9 mouse cellular contexts compared by ENCODE assay signal in the genomic region with DNA sequence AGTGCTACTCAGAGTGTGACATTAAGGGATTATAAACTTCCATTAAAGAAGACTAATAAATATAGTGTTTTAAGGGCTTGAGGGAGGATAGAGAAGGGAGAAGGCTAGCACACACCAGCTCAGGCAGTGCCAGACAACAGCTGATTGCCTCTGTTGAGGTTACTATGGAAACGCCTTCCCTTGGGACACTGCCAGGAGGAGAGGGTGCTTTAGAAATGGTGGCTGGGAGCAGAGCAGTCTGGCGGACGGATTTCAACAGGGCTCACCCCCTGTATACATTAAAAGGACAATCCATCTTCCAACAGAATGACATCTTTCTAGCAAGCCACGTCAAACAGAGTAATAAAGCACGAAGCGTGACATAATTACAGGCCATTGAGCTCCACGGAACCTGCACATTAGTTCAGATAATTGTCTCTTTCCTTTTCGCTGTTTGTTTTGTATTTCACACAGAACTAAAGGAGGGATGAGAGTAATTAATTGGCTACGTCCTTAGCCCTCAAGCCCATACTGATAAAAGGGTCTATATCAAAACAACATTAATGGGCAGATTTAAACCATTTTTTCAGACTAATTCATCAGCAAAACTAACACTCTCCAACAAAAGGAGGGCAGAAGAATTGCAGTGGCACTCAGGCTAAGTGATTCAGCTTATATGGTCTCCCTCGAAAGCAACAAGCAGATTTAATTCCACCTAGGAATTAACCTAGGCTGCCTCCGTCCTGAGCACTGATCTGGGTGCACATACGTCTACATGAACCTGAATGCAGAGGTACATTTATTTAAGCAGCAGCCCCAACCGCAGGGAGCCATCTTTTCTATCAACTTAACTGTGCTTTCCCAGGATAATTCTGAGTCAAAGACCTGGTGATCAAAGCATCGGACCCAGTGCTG.
DNase-seq lines count a peak whose midpoint lies in the region; ATAC-seq lines count a peak whose summit lies in the region.
"Had no signal": no experiment of that assay in that cellular context is flagged by ENCODE, and none has a peak within 500 bp of the region (broad histone marks: within the 10 kb centered on the region; RNA-seq: fewer than 3 reads in every experiment).

No protein-coding gene starts in this region.

- H3K27me3 ChIP-seq in embryonic facial prominence, embryonic 14.5 days (replicated peaks; ENCODE audit: control insufficient read depth, insufficient read depth, low read length), result no peaks in the 10 kb centered on the region
- no peaks in the 10 kb centered on the region for H3K27me3 ChIP-seq in intestine, embryonic 14.5 days (replicated peaks; ENCODE audit: control insufficient read depth, insufficient read depth, low read length)
- H3K27me3 ChIP-seq in midbrain, embryonic 11.5 days (ENCODE audit: control insufficient read depth, insufficient read depth, low read length), result no peaks in the 10 kb centered on the region; the same call in 1 of the 2 replicates

- no peak overlapping the region for H3K27ac ChIP-seq in embryonic facial prominence, embryonic 14.5 days (replicated peaks; ENCODE audit: low read depth, low read length)
- no peak overlapping the region for H3K27ac ChIP-seq in intestine, embryonic 14.5 days (ENCODE audit: low read depth)
- peak overlapping the region; percentile 62 for H3K27ac ChIP-seq in midbrain, embryonic 11.5 days (ENCODE audit: low read depth, low read length)

- WGBS in embryonic facial prominence, embryonic 14.5 days, result 29% methylated on average over 14 of the region's 14 CpGs
- 22% methylated on average over 14 of the region's 14 CpGs for WGBS in intestine, embryonic 14.5 days
- WGBS in midbrain, embryonic 11.5 days, result 19% methylated on average over 14 of the region's 14 CpGs

- H3K4me3 ChIP-seq in embryonic facial prominence, embryonic 14.5 days (ENCODE audit: low read depth, low read length), result no peak overlapping the region
- H3K4me3 ChIP-seq in intestine, embryonic 14.5 days (ENCODE audit: low read depth, low read length), result no peak overlapping the region
- H3K4me3 ChIP-seq in midbrain, embryonic 11.5 days (ENCODE audit: low read depth, low read length), result no peak overlapping the region
- H3K4me3 ChIP-seq: megakaryocyte, embryonic 14.5 days had no signal

- no peaks in the 10 kb centered on the region for H3K9me3 ChIP-seq in embryonic facial prominence, embryonic 14.5 days (ENCODE audit: control insufficient read depth, low read length)
- no peaks in the 10 kb centered on the region for H3K9me3 ChIP-seq in intestine, embryonic 14.5 days (ENCODE audit: control insufficient read depth, low read length)
- H3K9me3 ChIP-seq in midbrain, embryonic 11.5 days (ENCODE audit: control insufficient read depth, low read length), result no peaks in the 10 kb centered on the region
- H3K9me3 ChIP-seq: megakaryocyte, embryonic 14.5 days had no signal

- no peaks in the 10 kb centered on the region for H3K4me1 ChIP-seq in embryonic facial prominence, embryonic 14.5 days (ENCODE audit: control insufficient read depth, insufficient read depth, low read length)
- peaks cover 5% of the 10 kb centered on the region; the same call in 1 of the 2 replicates for H3K4me1 ChIP-seq in intestine, embryonic 14.5 days (replicated peaks; ENCODE audit: control insufficient read depth, insufficient read depth, low read length)
- H3K4me1 ChIP-seq in midbrain, embryonic 11.5 days (ENCODE audit: control insufficient read depth, insufficient read depth, low read length), result peaks cover 20% of the 10 kb centered on the region
- H3K4me1 ChIP-seq: megakaryocyte, embryonic 14.5 days had no signal

- DNase-seq in ES-CJ7 (ENCODE audit: low read depth, low spot score), result peak; percentile 31
- DNase-seq in adrenal gland, postnatal 14 days, result peak; percentile 89
- peak; percentile 90 for DNase-seq in embryonic facial prominence, embryonic 14.5 days (ENCODE audit: low spot score)
- peak; percentile 77 for DNase-seq in intestine, embryonic 14.5 days (ENCODE audit: low spot score)
- peak; percentile 89 to 91 for DNase-seq in left cerebral cortex, adult 18-20 months (ENCODE audit: low spot score in 2 of 2)
- peak; percentile 96 for DNase-seq in midbrain, embryonic 11.5 days (ENCODE audit: low spot score, missing footprints)
- peak; percentile 93 for DNase-seq in right cerebral cortex, postnatal 4 days

- H3K9ac ChIP-seq in embryonic facial prominence, embryonic 14.5 days (ENCODE audit: low read depth, low read length), result no peak overlapping the region
- H3K9ac ChIP-seq in intestine, embryonic 14.5 days (ENCODE audit: low read length), result no peak overlapping the region
- H3K9ac ChIP-seq in midbrain, embryonic 11.5 days (ENCODE audit: low read length), result no peak overlapping the region

- ATAC-seq in embryonic facial prominence, embryonic 14.5 days (ENCODE audit: low read depth), result peak; percentile 95
- peak; percentile 62; the same call in 1 of the 2 replicates for ATAC-seq in intestine, embryonic 14.5 days (replicated peaks; ENCODE audit: low FRiP score, low TSS enrichment, low read depth)
- peak; percentile 98 for ATAC-seq in midbrain, embryonic 11.5 days (ENCODE audit: low FRiP score)
- no peak for ATAC-seq in activated CD4-positive, CD25-positive, alpha-beta regulatory T cell, adult 4 months

- peak overlapping the region; percentile 18; the same call in 1 of the 2 replicates for H3K4me2 ChIP-seq in embryonic facial prominence, embryonic 14.5 days (ENCODE audit: low read depth, low read length)
- H3K4me2 ChIP-seq in intestine, embryonic 14.5 days (ENCODE audit: low read length), result peak overlapping the region; percentile 34; the same call in 1 of the 2 replicates
- peak overlapping the region; percentile 41 for H3K4me2 ChIP-seq in midbrain, embryonic 11.5 days

- H3K36me3 ChIP-seq in embryonic facial prominence, embryonic 14.5 days (ENCODE audit: control insufficient read depth, insufficient read depth, low read length), result no peaks in the 10 kb centered on the region
- H3K36me3 ChIP-seq in intestine, embryonic 14.5 days (ENCODE audit: control insufficient read depth, insufficient read depth, low read length), result no peaks in the 10 kb centered on the region
- no peaks in the 10 kb centered on the region for H3K36me3 ChIP-seq in midbrain, embryonic 11.5 days (ENCODE audit: control insufficient read depth, insufficient read depth, low read length)

Comparison
In these comparisons a context has a peak if more than half of its experiments do, and no peak if none do; other contexts are left out.
1. DNase-seq: peak in every context shown above with its lines; median percentile 96 in midbrain, embryonic 11.5 days; 93 in right cerebral cortex, postnatal 4 days; 90 in embryonic facial prominence, embryonic 14.5 days; 90 in left cerebral cortex, adult 18-20 months; 89 in adrenal gland, postnatal 14 days; 77 in intestine, embryonic 14.5 days; 31 in ES-CJ7.